Mouse (Mus musculus): ENCODE results near the gene Sufu. TPM values are rescaled to one million over a fixed set of nuclear protein-coding genes. Genes with fewer than 3 reads are reported as not detected.

Sufu gene
- polyA plus RNA-seq, 2 experiments = 30.6 to 35.5 TPM

DNA sequence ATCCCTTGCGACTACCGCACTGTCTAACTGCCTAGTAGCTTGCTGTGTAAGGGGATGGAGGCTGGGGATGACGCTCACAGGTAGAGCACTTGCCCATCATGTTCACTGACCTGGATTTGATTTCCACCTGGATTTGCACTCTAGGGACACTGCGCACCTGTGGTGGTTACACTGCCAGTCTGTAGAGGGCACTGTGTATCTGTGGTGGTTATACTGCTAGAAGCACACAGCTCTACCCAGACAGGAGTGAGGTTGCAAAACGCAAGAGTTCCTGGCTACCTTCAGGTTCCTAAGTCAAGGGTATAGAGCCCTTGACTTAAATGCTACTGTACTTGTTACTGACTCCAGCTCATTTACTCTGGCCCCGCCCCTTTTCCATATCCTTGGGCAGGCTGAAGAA lies 141.5 kb downstream of the Sufu start:
- peaks cover 50% of the 10 kb centered on the region for H3K36me3 ChIP-seq (ENCODE audit: control insufficient read depth, insufficient read depth, low read length)

More for the DNA sequence above, 141.5 kb downstream of the Sufu start:
- no peak overlapping the region for H3K4me3 ChIP-seq (replicated peaks; ENCODE audit: low read length)
- 0 out of 2 replicates have a peak, but pooled peaks cover under 1% of the 10 kb centered on the region for H3K4me1 ChIP-seq (ENCODE audit: control insufficient read depth, insufficient read depth, low read length)
- 88% methylated on average over 6 of the region's 6 CpGs for WGBS
- TF ChIP-seq POLR2A (IDR thresholded peaks at IDR 0.05; ENCODE audit: borderline replicate concordance, extremely low read depth, insufficient read depth, insufficient read length) = no peak
- no peak overlapping the region for H3K4me2 ChIP-seq (replicated peaks; ENCODE audit: low read depth, low read length, severe bottlenecking)
- DNase-seq (ENCODE audit: low spot score) (no peak), ATAC-seq (ENCODE audit: low FRiP score, low read depth) (no peak)
- H3K9me3 ChIP-seq (ENCODE audit: control insufficient read depth, low read length) = no peaks in the 10 kb centered on the region
- no peaks in the 10 kb centered on the region for H3K27me3 ChIP-seq (ENCODE audit: control insufficient read depth, insufficient read depth, low read length)
- H3K27ac ChIP-seq (replicated peaks; ENCODE audit: low read depth, low read length) = no peak overlapping the region
- H3K9ac ChIP-seq (ENCODE audit: low read depth, low read length, severe bottlenecking) = no peak overlapping the region

Other genes with a start within 250 kb of the Sufu start
- 14.0 and 19.6 TPM in 2 replicates for gene Pitx3, start 248.6 kb upstream of the Sufu start, polyA plus RNA-seq (2012; rRNA removed)
- gene Pitx3, start 248.6 kb upstream of the Sufu start, polyA plus RNA-seq (2014; fragmentation: Nextera tagmentation; extraction: Ambion mirVana) = 8.1 TPM in 2 replicates
- 92.1 and 131 TPM in 2 replicates for gene Gbf1, start 244.4 kb upstream of the Sufu start, polyA plus RNA-seq (2012; rRNA removed)
- 66.8 and 67.2 TPM in 2 replicates for gene Gbf1, start 244.4 kb upstream of the Sufu start, polyA plus RNA-seq (2014; fragmentation: Nextera tagmentation; extraction: Ambion mirVana)
- gene Nfkb2, start 92.6 kb upstream of the Sufu start, polyA plus RNA-seq (2012; rRNA removed) = 22.2 and 28.4 TPM in 2 replicates
- gene Nfkb2, start 92.6 kb upstream of the Sufu start, polyA plus RNA-seq (2014; fragmentation: Nextera tagmentation; extraction: Ambion mirVana) = 9.7 and 13.2 TPM in 2 replicates
- gene Psd, start 69.7 kb upstream of the Sufu start, polyA plus RNA-seq (2012; rRNA removed) = 7.8 and 8.9 TPM in 2 replicates
- gene Psd, start 69.7 kb upstream of the Sufu start, polyA plus RNA-seq (2014; fragmentation: Nextera tagmentation; extraction: Ambion mirVana) = 5.3 and 5.5 TPM in 2 replicates
- gene Fbxl15, start 68.7 kb upstream of the Sufu start, polyA plus RNA-seq (2012; rRNA removed) = 10.8 and 15.6 TPM in 2 replicates
- gene Fbxl15, start 68.7 kb upstream of the Sufu start, polyA plus RNA-seq (2014; fragmentation: Nextera tagmentation; extraction: Ambion mirVana) = 13.5 and 15.5 TPM in 2 replicates
- gene Cuedc2, start 58.2 kb upstream of the Sufu start, polyA plus RNA-seq (2012; rRNA removed) = 110 and 133 TPM in 2 replicates
- gene Cuedc2, start 58.2 kb upstream of the Sufu start, polyA plus RNA-seq (2014; fragmentation: Nextera tagmentation; extraction: Ambion mirVana) = 164 and 169 TPM in 2 replicates
- 5.4 and 8.0 TPM in 2 replicates for gene Mfsd13a, start 55.8 kb upstream of the Sufu start, polyA plus RNA-seq (2012; rRNA removed)
- gene Mfsd13a, start 55.8 kb upstream of the Sufu start, polyA plus RNA-seq (2014; fragmentation: Nextera tagmentation; extraction: Ambion mirVana) = 3.2 and 3.5 TPM in 2 replicates
- gene 2310034G01Rik, start 46.6 kb upstream of the Sufu start, polyA plus RNA-seq (2012; rRNA removed) = 1.6 TPM in 2 replicates
- gene 2310034G01Rik, start 46.6 kb upstream of the Sufu start, polyA plus RNA-seq (2014; fragmentation: Nextera tagmentation; extraction: Ambion mirVana) = 2.1 and 2.7 TPM in 2 replicates
- 96.2 and 104 TPM in 2 replicates for gene Actr1a, start 1.1 kb upstream of the Sufu start, polyA plus RNA-seq (2012; rRNA removed)
- 152 and 155 TPM in 2 replicates for gene Actr1a, start 1.1 kb upstream of the Sufu start, polyA plus RNA-seq (2014; fragmentation: Nextera tagmentation; extraction: Ambion mirVana)
- gene Trim8, start 104.8 kb downstream of the Sufu start, polyA plus RNA-seq (2012; rRNA removed) = 22.7 and 32.5 TPM in 2 replicates
- 21.5 and 23.1 TPM in 2 replicates for gene Trim8, start 104.8 kb downstream of the Sufu start, polyA plus RNA-seq (2014; fragmentation: Nextera tagmentation; extraction: Ambion mirVana)
- 93.0 and 120 TPM in 2 replicates for gene Arl3, start 176.3 kb downstream of the Sufu start, polyA plus RNA-seq (2012; rRNA removed)
- gene Arl3, start 176.3 kb downstream of the Sufu start, polyA plus RNA-seq (2014; fragmentation: Nextera tagmentation; extraction: Ambion mirVana) = 87.2 and 97.8 TPM in 2 replicates
- gene Sfxn2, start 176.5 kb downstream of the Sufu start, polyA plus RNA-seq (2012; rRNA removed) = 26.4 and 26.7 TPM in 2 replicates
- gene Sfxn2, start 176.5 kb downstream of the Sufu start, polyA plus RNA-seq (2014; fragmentation: Nextera tagmentation; extraction: Ambion mirVana) = 21.2 and 22.0 TPM in 2 replicates
- 44.0 and 54.1 TPM in 2 replicates for gene Wbp1l, start 202.2 kb downstream of the Sufu start, polyA plus RNA-seq (2012; rRNA removed)
- gene Wbp1l, start 202.2 kb downstream of the Sufu start, polyA plus RNA-seq (2014; fragmentation: Nextera tagmentation; extraction: Ambion mirVana) = 42.6 and 43.8 TPM in 2 replicates